Mouse (Mus musculus): ENCODE results near the gene Ldlrad1. TPM values are rescaled to one million over a fixed set of nuclear protein-coding genes. Genes with fewer than 3 reads are reported as not detected.
A peak's percentile ranks its signal among the peaks of the same experiment; 100 is the strongest.

Gene Ldlrad1
- polyA plus RNA-seq, 1 experiment from 2014 or later, result not detected

GRCm38 (mm10) chr4:107217574-107217973, 8.6 kb downstream of the Ldlrad1 start:
- Histone ChIP-seq H3K27me3 (ENCODE audit: insufficient read depth, low read length) (no peaks in the 10 kb centered on the region), H3K9ac (replicated peaks) (no peak overlapping the region), H3K4me1 (ENCODE audit: insufficient read depth) (peaks cover 25% of the 10 kb centered on the region), H3K9me3 (ENCODE audit: low read length) (no peaks in the 10 kb centered on the region), H3K36me3 (replicated peaks; ENCODE audit: insufficient read depth, low read length) (no peaks in the 10 kb centered on the region), H3K27ac (ENCODE audit: low read depth) (peak overlapping the region; percentile 31; the same call in 1 of the 2 replicates), H3K4me2 (ENCODE audit: low read depth, low read length) (peak overlapping the region; percentile 43), H3K4me3 (ENCODE audit: low read depth, low read length) (no peak overlapping the region)
- TF ChIP-seq EP300 (IDR thresholded peaks at IDR 0.05; ENCODE audit: low read depth), result peak; percentile 82
- TF ChIP-seq CTCF (IDR thresholded peaks at IDR 0.05; ENCODE audit: low read depth), result peak; percentile 59
- 44% methylated on average over 9 of the region's 9 CpGs for WGBS (ENCODE audit: insufficient replicate concordance)
- DNase-seq, result peak; percentile 78
- ATAC-seq, result peak; percentile 99

GRCm38 (mm10) chr4:107221524-107221923, 12.5 kb downstream of the Ldlrad1 start:
- no peaks in the 10 kb centered on the region for H3K36me3 ChIP-seq (replicated peaks; ENCODE audit: insufficient read depth, low read length)
- no peak overlapping the region for H3K4me2 ChIP-seq (ENCODE audit: low read depth, low read length)
- H3K4me3 ChIP-seq (ENCODE audit: low read depth, low read length), result no peak overlapping the region
- peaks cover 25% of the 10 kb centered on the region for H3K4me1 ChIP-seq (ENCODE audit: insufficient read depth)
- H3K9ac ChIP-seq (replicated peaks), result no peak overlapping the region
- no peaks in the 10 kb centered on the region for H3K27me3 ChIP-seq (ENCODE audit: insufficient read depth, low read length)
- DNase-seq (no peak), ATAC-seq (no peak)
- H3K27ac ChIP-seq (ENCODE audit: low read depth), result no peak overlapping the region
- TF ChIP-seq CTCF (IDR thresholded peaks at IDR 0.05; ENCODE audit: low read depth) (no peak), EP300 (IDR thresholded peaks at IDR 0.05; ENCODE audit: low read depth) (no peak)
- H3K9me3 ChIP-seq (ENCODE audit: low read length), result no peaks in the 10 kb centered on the region
- WGBS (ENCODE audit: insufficient replicate concordance), result 78% methylated on average over 5 of the region's 5 CpGs

- H3K27ac ChIP-seq (ENCODE audit: low read depth), result no peak overlapping the region
- DNase-seq (peak; percentile 39), ATAC-seq (peak; percentile 64; the same call in 1 of the 2 replicates)
- 72% methylated on average over 11 of the region's 11 CpGs for WGBS (ENCODE audit: insufficient replicate concordance)
- TF ChIP-seq CTCF (IDR thresholded peaks at IDR 0.05; ENCODE audit: low read depth) (no peak), EP300 (IDR thresholded peaks at IDR 0.05; ENCODE audit: low read depth) (no peak)
- H3K4me2 ChIP-seq (ENCODE audit: low read depth, low read length), result no peak overlapping the region
- H3K4me3 ChIP-seq (ENCODE audit: low read depth, low read length), result no peak overlapping the region
- no peaks in the 10 kb centered on the region for H3K27me3 ChIP-seq (ENCODE audit: insufficient read depth, low read length)
- H3K4me1 ChIP-seq (ENCODE audit: insufficient read depth), result peaks cover 11% of the 10 kb centered on the region
- H3K9me3 ChIP-seq (ENCODE audit: low read length), result no peaks in the 10 kb centered on the region
- H3K9ac ChIP-seq (replicated peaks), result no peak overlapping the region
- H3K36me3 ChIP-seq (replicated peaks; ENCODE audit: insufficient read depth, low read length), result no peaks in the 10 kb centered on the region
These were observed 14.5 kb downstream of the Ldlrad1 start for GRCm38 (mm10) chr4:107223225-107224204.

- Histone ChIP-seq H3K27me3 (ENCODE audit: insufficient read depth, low read length) (no peaks in the 10 kb centered on the region), H3K27ac (ENCODE audit: low read depth) (no peak overlapping the region), H3K9me3 (ENCODE audit: low read length) (no peaks in the 10 kb centered on the region), H3K4me2 (ENCODE audit: low read depth, low read length) (no peak overlapping the region), H3K36me3 (replicated peaks; ENCODE audit: insufficient read depth, low read length) (no peaks in the 10 kb centered on the region), H3K4me3 (ENCODE audit: low read depth, low read length) (no peak overlapping the region), H3K4me1 (ENCODE audit: insufficient read depth) (peaks cover 4% of the 10 kb centered on the region; the same call in 1 of the 2 replicates), H3K9ac (replicated peaks) (no peak overlapping the region)
- TF ChIP-seq EP300 (IDR thresholded peaks at IDR 0.05; ENCODE audit: low read depth) (no peak), CTCF (IDR thresholded peaks at IDR 0.05; ENCODE audit: low read depth) (no peak)
- ATAC-seq (no peak), DNase-seq (no peak)
- 49% methylated on average over 2 of the region's 2 CpGs for WGBS (ENCODE audit: insufficient replicate concordance)
These were observed 17.3 kb downstream of the Ldlrad1 start for GRCm38 (mm10) chr4:107226313-107226712.

GRCm38 (mm10) chr4:107232219-107232618, 23.2 kb downstream of the Ldlrad1 start:
- DNase-seq (no peak), ATAC-seq (no peak)
- Histone ChIP-seq H3K27me3 (ENCODE audit: insufficient read depth, low read length) (no peaks in the 10 kb centered on the region), H3K4me2 (ENCODE audit: low read depth, low read length) (no peak overlapping the region), H3K4me3 (ENCODE audit: low read depth, low read length) (no peak overlapping the region), H3K36me3 (replicated peaks; ENCODE audit: insufficient read depth, low read length) (peaks cover 12% of the 10 kb centered on the region), H3K27ac (ENCODE audit: low read depth) (no peak overlapping the region), H3K4me1 (ENCODE audit: insufficient read depth) (no peaks in the 10 kb centered on the region), H3K9me3 (ENCODE audit: low read length) (no peaks in the 10 kb centered on the region), H3K9ac (replicated peaks) (no peak overlapping the region)
- 68% methylated on average over 3 of the region's 3 CpGs for WGBS (ENCODE audit: insufficient replicate concordance)
- TF ChIP-seq CTCF (IDR thresholded peaks at IDR 0.05; ENCODE audit: low read depth) (no peak), EP300 (IDR thresholded peaks at IDR 0.05; ENCODE audit: low read depth) (no peak)

GRCm38 (mm10) chr4:107238253-107238652, 29.3 kb downstream of the Ldlrad1 start:
- no peak for TF ChIP-seq EP300 (IDR thresholded peaks at IDR 0.05; ENCODE audit: low read depth)
- TF ChIP-seq CTCF (IDR thresholded peaks at IDR 0.05; ENCODE audit: low read depth), result no peak
- DNase-seq, result no peak
- Histone ChIP-seq H3K27ac (ENCODE audit: low read depth) (no peak overlapping the region), H3K9me3 (ENCODE audit: low read length) (no peaks in the 10 kb centered on the region), H3K9ac (replicated peaks) (no peak overlapping the region), H3K4me1 (ENCODE audit: insufficient read depth) (no peaks in the 10 kb centered on the region), H3K4me2 (ENCODE audit: low read depth, low read length) (no peak overlapping the region), H3K36me3 (replicated peaks; ENCODE audit: insufficient read depth, low read length) (peaks cover 24% of the 10 kb centered on the region), H3K4me3 (ENCODE audit: low read depth, low read length) (no peak overlapping the region), H3K27me3 (ENCODE audit: insufficient read depth, low read length) (no peaks in the 10 kb centered on the region)
- 92% methylated on average over 2 of the region's 2 CpGs for WGBS (ENCODE audit: insufficient replicate concordance)
- no peak for ATAC-seq

Measured in liver, postnatal 0 days (tissue).